Mouse (Mus musculus) cerebellum, adult 8-10 months (tissue): ENCODE results near the gene Tmem200b.

Experiments
- DNase-seq: peaks from one replicate; pipeline ENCODE4 v3.0.0; 2022

The Tmem200b gene

GRCm38 (mm10) chr4:131911521-131911920, 10.1 kb upstream of the Tmem200b start:
- no peak for DNase-seq

GRCm38 (mm10) chr4:131913526-131913925, 8.0 kb upstream of the Tmem200b start:
- no peak for DNase-seq

- no peak for DNase-seq
These were observed 7.4 kb upstream of the Tmem200b start for GRCm38 (mm10) chr4:131914046-131914643.

DNA sequence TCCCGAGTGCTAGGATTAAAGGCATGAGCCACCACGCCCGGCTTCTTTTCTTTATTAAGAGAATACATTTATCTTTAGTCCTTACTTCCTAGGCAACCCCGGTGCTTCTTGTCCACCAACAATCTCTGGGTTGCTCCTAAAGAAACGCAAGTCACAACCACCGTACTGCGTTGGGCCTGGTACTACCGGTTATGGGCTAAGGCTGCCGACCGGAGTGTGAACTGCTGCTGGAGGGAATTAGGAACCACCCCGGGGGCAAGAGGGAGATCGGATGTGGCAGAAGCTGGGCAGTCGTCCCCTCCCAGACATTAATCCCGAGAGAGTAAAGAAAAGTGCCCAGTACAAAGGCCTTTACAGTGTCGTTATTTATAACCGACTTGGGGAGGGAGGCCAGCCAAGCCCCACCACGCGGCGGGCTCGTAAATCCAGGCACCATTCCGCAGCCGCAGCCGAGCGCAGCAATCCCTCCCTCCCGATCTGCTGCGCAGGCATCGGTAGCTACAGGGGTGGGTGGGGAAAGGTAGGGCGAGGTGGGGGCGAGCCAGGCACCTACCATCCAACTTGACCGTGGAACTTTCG, 6.6 kb upstream of the Tmem200b start:
- no peak for DNase-seq

GRCm38 (mm10) chr4:131915821-131916328, 5.7 kb upstream of the Tmem200b start:
- DNase-seq = no peak

GRCm38 (mm10) chr4:131916425-131916824, 5.1 kb upstream of the Tmem200b start:
- DNase-seq = peak; percentile 54

DNA sequence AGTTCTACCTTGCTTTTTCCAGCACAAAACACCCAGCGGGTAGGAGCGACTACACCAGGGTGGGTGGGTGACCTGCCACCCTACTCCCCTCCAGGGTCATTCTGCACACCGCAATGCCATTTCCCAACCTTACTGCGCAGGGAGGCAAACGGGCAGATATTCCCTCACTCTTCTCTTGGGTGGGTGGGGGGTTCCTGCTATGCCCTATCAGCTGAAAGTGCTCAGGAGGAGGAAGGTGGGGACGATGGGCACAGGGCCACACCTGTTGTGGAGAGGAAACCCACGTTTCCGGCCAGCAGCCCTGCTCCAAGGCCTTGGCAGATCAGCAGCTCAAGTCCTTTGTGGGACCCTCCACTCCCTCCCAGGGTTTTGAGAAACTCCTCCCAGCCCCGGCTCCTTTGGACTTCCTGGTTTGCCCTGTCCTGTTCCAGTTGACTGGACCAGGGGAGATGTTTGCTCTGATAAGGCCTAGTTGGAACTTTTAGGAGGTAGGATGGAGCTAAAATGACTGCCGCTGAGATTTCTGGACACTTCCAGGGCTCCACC, 4.5 kb upstream of the Tmem200b start:
- no peak for DNase-seq

- no peak for DNase-seq
These were observed 3.5 kb upstream of the Tmem200b start for GRCm38 (mm10) chr4:131918026-131918533.

GRCm38 (mm10) chr4:131918711-131919500, 2.7 kb upstream of the Tmem200b start:
- DNase-seq = no peak

- no peak for DNase-seq
These were observed 1.9 kb upstream of the Tmem200b start for GRCm38 (mm10) chr4:131919506-131920140.

DNA sequence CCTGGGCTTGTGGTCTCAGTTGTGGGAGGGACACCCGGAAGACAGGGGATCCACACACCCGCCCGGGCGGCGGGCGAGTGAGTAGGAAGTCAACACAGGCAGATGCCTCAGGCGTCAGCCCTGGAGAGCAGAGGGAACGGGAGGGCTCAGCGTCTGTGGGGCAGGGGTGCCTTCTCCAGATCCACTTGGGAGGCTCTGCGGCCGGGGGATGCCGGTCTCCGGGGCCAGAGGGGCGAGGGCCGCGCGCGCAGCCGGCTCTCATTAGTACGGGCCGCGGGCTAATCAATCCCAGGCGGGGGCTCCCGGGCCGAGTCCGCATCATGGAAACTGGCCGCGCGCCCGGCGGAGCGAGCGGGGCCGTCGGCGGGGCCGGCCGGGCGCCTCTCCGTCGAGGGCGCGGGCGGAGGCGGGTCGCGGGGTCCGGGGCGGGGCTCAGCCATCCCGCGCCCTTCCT, 1.4 kb upstream of the Tmem200b start:
- DNase-seq = no peak

- no peak for DNase-seq
These were observed 798 bp upstream of the Tmem200b start for GRCm38 (mm10) chr4:131920595-131921351.

DNA sequence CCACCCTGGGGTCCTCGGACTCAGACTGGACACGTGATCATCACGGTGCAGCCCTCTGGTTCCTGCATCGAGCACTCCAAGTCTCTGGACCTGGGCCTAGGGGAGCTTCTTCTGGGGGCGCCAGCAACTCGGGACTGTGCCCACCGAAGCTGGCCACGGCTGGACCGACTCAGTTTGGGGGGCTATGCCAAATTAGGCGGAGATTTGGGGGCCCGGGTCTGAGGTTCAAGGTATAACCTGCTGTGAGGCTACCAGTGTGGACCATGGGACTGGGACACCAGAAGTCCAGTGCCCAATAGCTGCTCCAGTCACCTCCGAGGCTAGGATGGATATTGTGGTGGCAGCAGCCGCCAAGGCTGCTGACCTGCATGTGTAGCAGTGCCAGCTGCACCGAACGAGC, 833 bp downstream of the Tmem200b start:
- DNase-seq = no peak

DNA sequence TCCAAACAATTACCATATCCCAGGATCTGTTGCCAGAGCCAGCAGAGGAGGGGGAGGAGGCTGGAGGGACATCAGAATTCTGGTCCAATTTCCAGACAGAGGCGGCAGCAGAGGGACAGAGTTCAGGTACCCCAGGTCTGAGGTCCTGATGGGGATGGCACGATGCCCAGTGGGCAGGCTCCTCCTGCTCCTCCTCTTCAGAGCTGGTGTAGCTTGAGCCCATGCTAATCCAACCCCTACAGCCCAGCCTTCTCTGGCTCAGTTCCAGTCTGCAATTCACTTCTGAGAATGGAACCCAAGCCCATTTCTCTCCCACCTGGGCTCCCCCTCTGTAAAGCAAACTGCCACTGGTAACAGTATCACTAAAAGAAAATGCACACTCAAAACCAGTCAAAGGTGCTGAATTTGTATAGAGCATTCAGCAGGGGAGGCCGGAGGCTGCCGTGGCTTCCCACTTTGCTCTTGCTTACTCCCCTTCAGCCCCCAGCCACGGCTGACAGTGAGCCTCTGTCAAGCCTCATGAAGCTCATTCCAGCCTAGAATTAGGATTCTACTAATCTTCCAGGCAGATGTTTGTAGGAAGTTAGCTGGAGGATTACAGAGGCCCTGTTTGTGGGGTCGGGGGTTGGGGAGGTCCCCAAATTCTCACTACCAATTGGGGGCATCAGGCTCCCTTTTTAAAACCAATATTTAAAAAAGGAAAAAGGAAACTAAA, 2.7 kb downstream of the Tmem200b start:
- DNase-seq = no peak

GRCm38 (mm10) chr4:131929146-131929545, 7.6 kb downstream of the Tmem200b start:
- no peak for DNase-seq

DNA sequence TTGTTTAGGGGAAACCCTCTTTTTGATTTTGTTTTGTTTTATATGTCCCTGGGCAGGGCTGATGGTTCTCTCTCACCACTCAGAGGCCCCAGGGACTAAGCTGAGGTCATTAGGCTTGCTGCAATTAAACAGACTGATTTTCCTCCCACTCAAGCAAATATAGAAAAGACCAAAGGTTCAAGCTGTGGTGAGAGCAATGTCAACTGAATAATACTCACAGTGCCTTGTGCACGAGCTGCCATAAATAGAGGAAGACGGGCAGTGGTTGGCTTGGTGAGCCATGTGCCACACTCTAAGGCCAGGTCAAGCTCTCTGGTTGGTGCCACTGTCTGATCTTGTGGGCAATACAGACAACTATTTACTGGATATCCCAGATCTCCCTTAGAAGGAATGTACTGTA, 17.9 kb downstream of the Tmem200b start:
- no peak for DNase-seq

DNA sequence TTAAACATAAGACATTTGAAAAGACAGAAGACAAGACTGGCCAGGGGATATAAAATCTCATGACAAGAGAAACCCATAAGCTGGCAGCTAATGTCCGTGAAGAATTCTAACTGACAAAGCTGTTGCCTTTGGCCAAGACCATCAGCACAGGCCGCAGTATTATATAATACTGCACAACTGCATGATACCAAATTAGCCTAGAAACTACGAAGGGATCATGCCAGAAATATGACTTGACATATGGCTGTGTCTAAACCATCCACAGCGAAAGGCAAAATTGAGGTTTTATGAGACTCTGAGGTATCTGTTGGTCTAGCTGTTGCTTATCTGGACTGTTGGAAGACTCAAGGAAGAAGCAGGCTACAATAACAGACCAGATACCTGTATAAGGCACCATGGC, 19.3 kb downstream of the Tmem200b start:
- DNase-seq = peak; percentile 21

GRCm38 (mm10) chr4:131947848-131948247, 26.3 kb downstream of the Tmem200b start:
- no peak for DNase-seq

DNA sequence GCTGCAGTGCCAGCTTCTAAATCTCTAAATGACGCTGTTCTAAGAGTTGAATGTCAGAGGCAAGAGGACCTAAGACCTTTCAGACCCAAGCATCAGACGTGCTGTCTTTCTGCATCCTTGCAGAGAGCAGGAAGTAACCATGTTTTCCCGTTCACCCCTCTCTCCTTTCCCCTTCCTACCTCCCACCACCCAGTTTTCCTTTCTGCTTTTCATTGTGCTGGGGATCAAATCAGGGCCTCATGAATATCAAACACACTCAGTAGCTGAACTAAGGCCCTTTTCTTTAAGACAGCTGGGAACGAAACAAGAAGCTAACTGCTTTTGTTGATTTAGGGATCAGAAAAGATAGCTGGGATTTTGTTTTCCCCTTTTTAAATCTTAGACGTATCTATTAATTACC, 28.3 kb downstream of the Tmem200b start:
- no peak for DNase-seq

GRCm38 (mm10) chr4:131950657-131951056, 29.1 kb downstream of the Tmem200b start:
- no peak for DNase-seq

- no peak for DNase-seq
These were observed 35.6 kb downstream of the Tmem200b start for GRCm38 (mm10) chr4:131957161-131957560.
